Mouse (Mus musculus) left cerebral cortex, adult 2 months (tissue): Measurements from ENCODE around the gene Nhlrc4. TPM values are rescaled to one million over a fixed set of nuclear protein-coding genes. Genes with fewer than 3 reads are reported as not detected.

Experiments used
- DNase-seq, 2 experiments: peaks; one replicate each; pipeline ENCODE4 v3.0.0; 2021 to 2022; ENCODE audit warnings: low spot score in 2 of 2, mixed read lengths in 1 of 2; ENCODE audit errors: extremely low spot score in 1 of 2
- H3K27ac ChIP-seq: fragments of 200-600 bp; 2 replicates; pipeline ENCODE4 v1.8.1; 2022
- H3K4me3 ChIP-seq: fragments of 200-600 bp; 2 replicates; pipeline ENCODE4 v1.8.1; 2022
- CTCF ChIP-seq: fragments of 200-600 bp; IDR thresholded peaks from 2 replicates; pipeline ENCODE4 v1.8.1; 2022; ENCODE audit warnings: antibody characterized with exemption, mild to moderate bottlenecking, moderate library complexity
- intact Hi-C: fragments of 180-260 bp; cut with DNase I; formaldehyde crosslinking; loops from one replicate; pipeline ENCODE4 v1.15.1; 2025
- total RNA-seq, 2 experiments: library from RNA; stranded (reverse); gene quantifications; 2 replicates each; pipeline ENCODE4 v1.2.3; 2021

The Nhlrc4 gene
- total RNA-seq, 2 experiments from 2014 or later, result 0.20 to 0.87 TPM

- Histone ChIP-seq H3K4me3 (no peak overlapping the region), H3K27ac (no peak overlapping the region)
- intact Hi-C loops, result loop anchor here (1.0 to 10.0 kb wide), 3 partner anchors 88 to 201 kb away; partner anchors contain the start of genes Decr2 and Nme4
- peak; percentile 67 to 68 for DNase-seq
- TF ChIP-seq CTCF, result peak; percentile 99
These were observed 50.7 kb downstream of the Nhlrc4 start for GRCm38 (mm10) chr17:25893975-25894617.

Other genes with a start within 250 kb of the Nhlrc4 start
- gene Gng13, start 227.8 kb downstream of the Nhlrc4 start, total RNA-seq, result 100 to 1,000 TPM; 146 to 168 TPM
- 1 to 10 TPM; 1.3 to 1.4 TPM for gene Chtf18, start 217.5 kb downstream of the Nhlrc4 start, total RNA-seq
- gene Rpusd1, start 217.3 kb downstream of the Nhlrc4 start, total RNA-seq, result 10 to 100 TPM; 55.6 to 57.4 TPM
- under 1 TPM; 0.45 to 0.47 TPM for gene Mslnl, start 208.9 kb downstream of the Nhlrc4 start, total RNA-seq
- 1 to 10 TPM; 3.1 to 3.9 TPM for gene Msln, start 190.6 kb downstream of the Nhlrc4 start, total RNA-seq
- gene Narfl, start 171.2 kb downstream of the Nhlrc4 start, total RNA-seq, result 10 to 100 TPM; 32.4 to 33.2 TPM
- gene Haghl, start 159.3 kb downstream of the Nhlrc4 start, total RNA-seq, result 100 to 1,000 TPM; 112 to 123 TPM
- gene Ccdc78, start 158.4 kb downstream of the Nhlrc4 start, total RNA-seq, result not detected
- 10 to 100 TPM; 84.9 to 85.1 TPM for gene Fam173a, start 152.1 kb downstream of the Nhlrc4 start, total RNA-seq
- 1 to 10 TPM in 1 of 2 experiments, not detected in 1; 1.4 TPM for gene AC134908.4, start 149.3 kb downstream of the Nhlrc4 start, total RNA-seq
- 10 to 100 TPM; 72.3 to 88.2 TPM for gene Metrn, start 147.8 kb downstream of the Nhlrc4 start, total RNA-seq
- 100 to 1,000 TPM; 644 to 656 TPM for gene Fbxl16, start 135.9 kb downstream of the Nhlrc4 start, total RNA-seq
- gene Wdr24, start 121.3 kb downstream of the Nhlrc4 start, total RNA-seq, result 10 to 100 TPM; 26.8 to 30.9 TPM
- gene Jmjd8, start 116.1 kb downstream of the Nhlrc4 start, total RNA-seq, result 10 to 100 TPM; 55.1 to 55.6 TPM
- 100 to 1,000 TPM; 162 to 171 TPM for gene Stub1, start 111.6 kb downstream of the Nhlrc4 start, total RNA-seq
- 10 to 100 TPM; 36.3 to 39.6 TPM for gene Rhbdl1, start 107.7 kb downstream of the Nhlrc4 start, total RNA-seq
- 10 to 100 TPM; 23.0 to 25.1 TPM for gene Gm20683, start 103.2 kb downstream of the Nhlrc4 start, total RNA-seq
- 100 to 1,000 TPM; 103 to 105 TPM for gene Rhot2, start 100.1 kb downstream of the Nhlrc4 start, total RNA-seq
- gene Wdr90, start 83.5 kb downstream of the Nhlrc4 start, total RNA-seq, result 10 to 100 TPM; 34.9 to 36.8 TPM
- 10 to 100 TPM; 17.8 to 25.7 TPM for gene Mcrip2, start 76.2 kb downstream of the Nhlrc4 start, total RNA-seq
- gene Mettl26, start 69.9 kb downstream of the Nhlrc4 start, total RNA-seq, result 10 to 100 TPM; 37.8 to 38.1 TPM
- gene Wfikkn1, start 64.1 kb downstream of the Nhlrc4 start, total RNA-seq, result 1 to 10 TPM; 1.7 TPM
- gene Rab40c, start 25.2 kb downstream of the Nhlrc4 start, total RNA-seq, result 10 to 100 TPM; 46.4 to 47.2 TPM
- 100 to 1,000 TPM in 1 of 2 experiments, 10 to 100 TPM in 1; 96.5 to 118 TPM for gene Pigq, start within 50 bp of the Nhlrc4 start, total RNA-seq
- gene A930017K11Rik, start 7.6 kb upstream of the Nhlrc4 start, total RNA-seq, result under 1 TPM; 0.26 to 0.27 TPM
- 10 to 100 TPM; 53.9 to 59.3 TPM for gene Capn15, start 40.8 kb upstream of the Nhlrc4 start, total RNA-seq
- 100 to 1,000 TPM; 114 to 119 TPM for gene Rab11fip3, start 124.6 kb upstream of the Nhlrc4 start, total RNA-seq
- gene Decr2, start 145.4 kb upstream of the Nhlrc4 start, total RNA-seq, result 10 to 100 TPM; 28.5 to 31.5 TPM
- 1 to 10 TPM; 3.6 to 4.2 TPM for gene Nme4, start 150.6 kb upstream of the Nhlrc4 start, total RNA-seq
- gene Tmem8, start 168.3 kb upstream of the Nhlrc4 start, total RNA-seq, result 10 to 100 TPM; 14.3 to 14.7 TPM
- 10 to 100 TPM; 67.8 to 68.0 TPM for gene Mrpl28, start 178.5 kb upstream of the Nhlrc4 start, total RNA-seq
- gene Axin1, start 193.7 kb upstream of the Nhlrc4 start, total RNA-seq, result 10 to 100 TPM; 25.9 to 29.7 TPM